Comparison of ENCODE assay signal across 11 mouse cellular contexts in genomic region chr1:138175494-138175893, GRCm38 (mm10). TPM values are rescaled to one million over a fixed set of nuclear protein-coding genes. Genes with fewer than 3 reads are reported as not detected.
DNase-seq lines count a peak whose midpoint lies in the region; ATAC-seq and TF ChIP-seq lines count a peak whose summit lies in the region.
"Had no signal": no experiment of that assay in that cellular context is flagged by ENCODE, and none has a peak within 500 bp of the region (broad histone marks: within the 10 kb centered on the region; RNA-seq: fewer than 3 reads in every experiment).

Ptprc (minus strand) TSS chr1:138175708.

- no peak for TF ChIP-seq RAD21 in MEL (IDR thresholded peaks at IDR 0.05; ENCODE audit: low read depth, low read length)

- ATAC-seq in granulocyte monocyte progenitor cell, adult 5-6 weeks (replicated peaks; ENCODE audit: poor library complexity, severe bottlenecking): peak; percentile 58
- peak; percentile 71 for ATAC-seq in megakaryocyte-erythroid progenitor cell, adult 5-6 weeks (replicated peaks; ENCODE audit: low FRiP score, low TSS enrichment, poor library complexity, severe bottlenecking)

- H3K9ac ChIP-seq in MEL (ENCODE audit: control insufficient read depth, low read depth, low read length, poor library complexity, severe bottlenecking): peak within 1 kb of the TSS; percentile 72
- H3K9ac ChIP-seq: embryonic facial prominence, embryonic 15.5 days; hindbrain, embryonic 14.5 days; lung, embryonic 14.5 days had no signal

- TF ChIP-seq POLR2A in spleen, adult 2 months (IDR thresholded peaks at IDR 0.05; ENCODE audit: low read depth, low read length): no peak
- TF ChIP-seq POLR2A in MEL (IDR thresholded peaks at IDR 0.05; ENCODE audit: control insufficient read depth in 1 of 2, insufficient read depth in 1 of 2, low read depth in 1 of 2, low read length in 2 of 2, poor library complexity in 1 of 2): no peak

- H3K4me3 ChIP-seq in spleen, adult 2 months (ENCODE audit: extremely low read depth, insufficient read depth, insufficient read length): peak within 1 kb of the TSS; percentile 72
- peak within 1 kb of the TSS; percentile 68 to 76 for H3K4me3 ChIP-seq in MEL (ENCODE audit: control insufficient read depth in 1 of 2, insufficient read depth in 1 of 2, low read depth in 2 of 2, low read length in 2 of 2)
- H3K4me3 ChIP-seq: embryonic facial prominence, embryonic 15.5 days had no signal

- 11% methylated on average over 4 of the region's 4 CpGs for WGBS in spleen, adult 2 months

- no peaks in the 10 kb centered on the region for H3K27me3 ChIP-seq in spleen, adult 2 months (ENCODE audit: control insufficient read depth, insufficient read depth, low read length)
- no peaks in the 10 kb centered on the region for H3K27me3 ChIP-seq in MEL (ENCODE audit: control insufficient read depth in 1 of 2, insufficient read depth in 2 of 2, low read length in 2 of 2)
- H3K27me3 ChIP-seq: embryonic facial prominence, embryonic 15.5 days had no signal

- H3K27ac ChIP-seq in spleen, adult 2 months (ENCODE audit: insufficient read depth, low read length): peak within 1 kb of the TSS; percentile 98
- H3K27ac ChIP-seq in MEL (ENCODE audit: control insufficient read depth, low read depth, low read length): peak within 1 kb of the TSS; percentile 89
- H3K27ac ChIP-seq: embryonic facial prominence, embryonic 15.5 days; hindbrain, embryonic 14.5 days had no signal

- no peak; a peak in 1 of 4 replicates for TF ChIP-seq EP300 in MEL (IDR thresholded peaks at IDR 0.05; ENCODE audit: low read depth in 1 of 2, low read length in 2 of 2)

- no peak for TF ChIP-seq CTCF in spleen, adult 2 months (IDR thresholded peaks at IDR 0.05; ENCODE audit: extremely low read depth, insufficient read depth, insufficient read length, insufficient replicate concordance)
- TF ChIP-seq CTCF in MEL (IDR thresholded peaks at IDR 0.05 in 2 of 3, conservative IDR thresholded peaks at IDR 0.05 in 1 of 3; ENCODE audit: control insufficient read depth in 1 of 3, insufficient read depth in 1 of 3, low read depth in 2 of 3, low read length in 3 of 3, poor library complexity in 1 of 3, severe bottlenecking in 1 of 3): no peak

- H3K9me3 ChIP-seq in MEL (replicated peaks; ENCODE audit: insufficient read depth, low read length): no peaks in the 10 kb centered on the region
- H3K9me3 ChIP-seq: embryonic facial prominence, embryonic 15.5 days had no signal

- DNase-seq in spleen, adult 2 months (ENCODE audit: low read depth in 1 of 2, low spot score in 2 of 2): peak in 1 of 2 experiments; percentile 45
- DNase-seq in spleen, postnatal 14 days (ENCODE audit: low spot score in 2 of 2): no peak
- peak; percentile 71 for DNase-seq in MEL (ENCODE audit: low read depth, low spot score)
- no peak for DNase-seq in adrenal gland, postnatal 4 days (ENCODE audit: low spot score in 2 of 2)
- no peak for DNase-seq in layer of hippocampus, postnatal 36 days
- DNase-seq: cerebellum, adult 2 months; lung, embryonic 14.5 days had no signal

- peaks cover 11% of the 10 kb centered on the region for H3K79me2 ChIP-seq in MEL (ENCODE audit: control insufficient read depth, insufficient read depth, low read length, poor library complexity)

- H3K36me3 ChIP-seq in spleen, adult 2 months (ENCODE audit: control insufficient read depth, insufficient read depth, low read length): peaks cover 11% of the 10 kb centered on the region
- H3K36me3 ChIP-seq in MEL (ENCODE audit: control insufficient read depth in 1 of 2, insufficient read depth in 2 of 2, low read length in 2 of 2): peaks cover 0 to 11% of the 10 kb centered on the region in 2 experiments; a peak in 2 of 4 replicates
- H3K36me3 ChIP-seq: embryonic facial prominence, embryonic 15.5 days had no signal

- H3K4me1 ChIP-seq in spleen, adult 2 months (ENCODE audit: control insufficient read depth, insufficient read depth, insufficient read length): peaks cover 13% of the 10 kb centered on the region
- peaks cover 5 to 7% of the 10 kb centered on the region in 2 experiments for H3K4me1 ChIP-seq in MEL (ENCODE audit: control insufficient read depth in 1 of 2, insufficient read depth in 2 of 2, low read length in 2 of 2)
- H3K4me1 ChIP-seq: embryonic facial prominence, embryonic 15.5 days had no signal

TF ChIP-seq in MEL, 35 proteins besides CTCF, POLR2A, EP300 and RAD21:
- TF ChIP-seq MAZ (IDR thresholded peaks at IDR 0.05; ENCODE audit: low read depth, low read length): no peak
- peak; percentile 4; the same call in 1 of the 2 replicates for TF ChIP-seq NELFE (IDR thresholded peaks at IDR 0.05; ENCODE audit: low read depth, low read length)
- TF ChIP-seq SIN3A (IDR thresholded peaks at IDR 0.05; ENCODE audit: low read length): peak; percentile 2; the same call in 1 of the 2 replicates
- no peak for TF ChIP-seq KAT2A (conservative IDR thresholded peaks at IDR 0.05; ENCODE audit: low read depth, low read length)

RNA-seq across cellular contexts. Expression of gene Ptprc, which starts in this region (rescaled TPM):
- polyA plus RNA-seq in spleen, adult 2 months (2012; rRNA removed): 239 and 294 TPM in 2 replicates
- total RNA-seq in MEL (2012; rRNA removed): 15.1 and 17.7 TPM in 2 replicates
- polyA plus RNA-seq in MEL (2012; ENCODE audit: insufficient read depth in 1 of 2, insufficient read length in 2 of 2, low read depth in 1 of 2, low replicate concordance in 2 of 2, missing spikeins in 1 of 2): 10 to 100 TPM in 1 of 2 experiments, not detected in 1; 13.1 TPM
- total RNA-seq in granulocyte monocyte progenitor cell, adult 5-6 weeks (2014; fragmentation: Nextera tagmentation): 114 and 122 TPM in 2 replicates
- 166 and 176 TPM in 2 replicates for total RNA-seq in granulocyte monocyte progenitor cell, adult 5-6 weeks (2017)
- 66.2 and 119 TPM in 2 replicates for total RNA-seq in megakaryocyte-erythroid progenitor cell, adult 5-6 weeks (2014; fragmentation: Nextera tagmentation)
- 101 and 111 TPM in 2 replicates for total RNA-seq in megakaryocyte-erythroid progenitor cell, adult 5-6 weeks (2017)
- 1 to 10 TPM; 7.4 to 7.6 TPM for total RNA-seq in adrenal gland, postnatal 4 days (2021)
- 1 to 10 TPM; 1.8 to 3.8 TPM for total RNA-seq in layer of hippocampus, postnatal 36 days (2021)

Comparison
In these comparisons a context has a peak if more than half of its experiments do, and no peak if none do; other contexts are left out.
1. RNA of gene Ptprc (polyA plus RNA-seq): 239 to 294 TPM in spleen, adult 2 months; 13.1 TPM in MEL; every median in the first group is over 10 times any median in the second.